Mouse (Mus musculus) bone marrow, adult 2 months (tissue): ENCODE data around the gene Ccr1.

ENCODE experiments used
- CTCF ChIP-seq: fragments of 200-500 bp; IDR thresholded peaks from 2 replicates; pipeline ENCODE4 v1.5.1; 2011; ENCODE audit warnings: low read length, control low read depth; ENCODE audit not compliant: control insufficient read depth, insufficient read depth
- POLR2A ChIP-seq: fragments of 200-500 bp; IDR thresholded peaks from 2 replicates; pipeline ENCODE4 v1.6.1; 2011; ENCODE audit warnings: low read depth, mild to moderate bottlenecking, control low read depth, low read length, borderline replicate concordance; ENCODE audit not compliant: control insufficient read depth

DNA sequence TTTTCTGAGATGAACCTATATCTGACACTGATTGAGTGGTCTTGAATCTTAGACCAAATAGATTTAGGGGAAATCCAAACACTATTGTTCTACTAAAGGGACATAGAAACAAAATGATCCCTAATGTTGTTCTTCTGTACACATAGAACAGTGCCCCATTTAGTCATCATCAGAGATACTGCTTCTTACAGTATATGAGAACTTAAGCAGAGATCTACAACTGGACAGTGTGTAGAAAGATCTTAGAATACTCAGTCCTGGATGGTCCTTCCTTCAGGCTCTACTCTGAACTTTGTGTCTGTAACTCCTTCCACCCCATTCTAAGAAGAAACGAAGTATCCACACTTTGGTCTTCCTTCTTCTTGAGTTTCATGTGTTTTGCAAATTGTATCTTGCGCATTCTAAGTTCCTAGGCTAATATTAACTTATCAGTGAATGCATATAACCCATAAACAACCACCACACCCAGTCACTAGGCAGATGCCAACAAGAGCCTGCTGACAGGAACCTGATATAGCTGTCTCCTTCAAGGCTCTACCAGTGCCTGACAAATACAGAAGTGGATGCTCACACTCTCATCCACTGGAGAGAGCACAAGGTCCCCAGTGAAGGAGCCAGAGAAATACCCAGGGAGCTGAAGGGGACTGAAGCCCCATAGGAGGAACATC lies 46.6 kb upstream of the Ccr1 start:
- TF ChIP-seq POLR2A (no peak), CTCF (no peak)
